Mouse (Mus musculus) bone marrow macrophage, adult 2 months (primary cell): ENCODE results near the gene Lrfn3.

ENCODE experiments used
- CTCF ChIP-seq: IDR thresholded peaks from 2 replicates; pipeline ENCODE4 v1.5.1; 2012; ENCODE audit warnings: low read depth, mild to moderate bottlenecking, low read length, moderate library complexity
- POLR2A ChIP-seq: IDR thresholded peaks from 2 replicates; pipeline ENCODE4 v1.6.1; 2012; ENCODE audit warnings: mild to moderate bottlenecking, low read depth, low read length, borderline replicate concordance

DNA sequence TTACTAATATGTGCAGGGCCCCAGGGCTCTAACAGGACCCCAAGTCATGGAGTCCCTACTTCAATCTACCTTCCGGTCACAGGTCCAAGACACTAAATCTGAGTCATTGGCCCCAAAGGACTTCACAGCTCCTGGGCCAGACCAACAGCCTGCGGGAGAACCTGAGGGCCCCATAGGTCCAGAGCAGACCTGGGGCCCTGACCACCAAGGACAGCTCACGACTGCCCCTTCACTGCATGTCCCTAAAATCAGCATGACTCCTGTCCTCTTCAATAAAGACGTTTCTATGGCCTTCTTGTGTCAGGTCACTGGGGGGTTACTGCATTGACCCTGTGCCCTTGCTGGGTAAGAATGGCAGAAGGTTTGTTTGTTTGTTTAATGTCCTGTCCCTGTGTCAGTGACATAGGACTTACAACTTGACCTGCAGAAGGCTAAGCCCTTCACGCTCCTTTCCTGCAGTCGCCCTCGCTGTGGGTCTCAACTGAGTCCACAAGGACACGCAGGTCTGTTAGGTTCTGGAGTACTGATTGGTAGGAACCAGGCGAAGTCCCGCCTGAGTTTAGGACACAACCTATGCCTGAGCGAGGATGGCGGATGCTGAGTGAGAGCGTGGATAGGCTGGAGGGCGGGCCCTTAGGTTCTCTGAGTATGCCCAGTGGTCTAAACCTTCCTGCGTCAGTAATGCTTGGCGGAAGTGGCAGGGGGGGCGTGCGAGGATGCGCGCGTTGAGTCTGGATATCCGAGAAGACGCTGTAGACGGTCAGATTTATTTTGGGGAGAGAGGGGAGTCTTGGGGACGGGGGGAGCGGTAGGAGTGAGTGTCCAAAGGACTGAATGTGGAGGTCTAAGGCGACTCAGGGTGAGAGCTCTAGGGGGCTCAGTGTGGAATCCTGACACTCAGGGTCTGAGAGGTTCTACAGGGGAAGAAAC is 54.2 kb downstream of the Lrfn3 start, which contains the start of gene Alkbh6:
- TF ChIP-seq CTCF = no peak
- TF ChIP-seq POLR2A = no peak
